Mouse (Mus musculus) stomach, embryonic 14.5 days (tissue): ENCODE data around the gene Npvf. TPM values are rescaled to one million over a fixed set of nuclear protein-coding genes. Genes with fewer than 3 reads are reported as not detected.

ENCODE experiments used
- ATAC-seq: fragments of 200-750 bp; cut with Nextera tagmentation; 2 replicates; pipeline ENCODE4 v1.8.0; 2017; ENCODE audit warnings: low read depth, moderate TSS enrichment; ENCODE audit not compliant: insufficient number of reproducible peaks, insufficient read depth, low FRiP score
- H3K27ac ChIP-seq: fragments of 300-500 bp; sonication (generic); 2 replicates; pipeline ENCODE4 v1.5.1; 2014; ENCODE audit warnings: mild to moderate bottlenecking, low read length, moderate library complexity, mixed read lengths
- H3K27me3 ChIP-seq: fragments of 300-500 bp; sonication (generic); 2 replicates; pipeline ENCODE4 v1.6.1; 2014; ENCODE audit warnings: low read length, control low read depth, mixed read lengths; ENCODE audit not compliant: control insufficient read depth, insufficient read depth
- H3K36me3 ChIP-seq: fragments of 300-500 bp; sonication (generic); 2 replicates; pipeline ENCODE4 v1.6.1; 2014; ENCODE audit warnings: mild to moderate bottlenecking, control low read depth, low read length, moderate library complexity, mixed read lengths; ENCODE audit not compliant: control insufficient read depth, insufficient read depth
- H3K4me1 ChIP-seq: fragments of 300-500 bp; sonication (generic); 2 replicates; pipeline ENCODE4 v1.6.1; 2014; ENCODE audit warnings: low read length, control low read depth, mixed read lengths; ENCODE audit not compliant: control insufficient read depth, insufficient read depth
- H3K4me2 ChIP-seq: fragments of 300-500 bp; sonication (generic); replicated peaks from 2 replicates; pipeline ENCODE4 v1.6.1; 2014; ENCODE audit warnings: low read depth, low read length, control low read depth
- H3K4me3 ChIP-seq: fragments of 300-500 bp; sonication (generic); 2 replicates; pipeline ENCODE4 v1.5.1; 2014; ENCODE audit warnings: low read depth, low read length, control low read depth
- H3K9ac ChIP-seq: fragments of 300-500 bp; sonication (generic); replicated peaks from 2 replicates; pipeline ENCODE4 v1.6.1; 2014; ENCODE audit warnings: low read depth, mild to moderate bottlenecking, control low read depth, low read length, moderate library complexity, mixed read lengths
- H3K9me3 ChIP-seq: fragments of 300-500 bp; sonication (generic); 2 replicates; pipeline ENCODE4 v1.6.1; 2016; ENCODE audit warnings: low read depth, low read length, control low read depth; ENCODE audit not compliant: control insufficient read depth
- WGBS: fragments of 180-500 bp; shearing (Covaris S2); extraction: QIAGEN DNeasy Blood & Tissue Kit; methylation state at CpG from one replicate; pipeline ENCODE4 v1.1.7; 2014; 5-methylcytosine and 5-hydroxymethylcytosine counted together
- polyA plus RNA-seq: library from polyadenylated mRNA; unstranded; fragments of >200 nt; fragmentation: Nextera tagmentation; extraction: Ambion mirVana; gene quantifications from 2 replicates; pipeline ENCODE4 v1.2.1, GENCODE M21; 2014

Gene Npvf
- polyA plus RNA-seq, result not detected in 2 replicates

DNA sequence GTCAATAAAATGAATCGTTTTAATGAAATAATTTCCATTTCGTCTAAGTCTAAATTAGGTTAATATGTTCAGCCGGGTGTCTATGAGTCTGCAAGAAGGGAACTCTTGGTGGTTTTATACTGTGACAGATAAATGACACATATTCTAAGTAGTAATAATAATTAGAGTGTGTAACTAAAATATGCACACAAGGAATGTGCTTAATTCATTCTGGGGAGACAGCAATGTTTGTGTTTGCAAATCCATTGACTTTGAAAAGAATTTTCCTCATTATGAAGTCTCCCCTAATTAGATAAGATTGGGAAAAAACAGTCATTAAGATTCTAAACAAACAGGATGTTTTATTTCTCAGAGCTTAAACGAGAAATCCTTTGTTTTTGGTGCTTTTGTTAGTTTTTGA, at the start of gene Npvf:
Gene Npvf, minus strand, starts transcription at position 84 of the 400 bp plus-strand sequence.
- Histone ChIP-seq H3K27me3 (no peaks in the 10 kb centered on the region), H3K4me2 (no peak within 1 kb of the TSS), H3K36me3 (no peaks in the 10 kb centered on the region), H3K9me3 (no peaks in the 10 kb centered on the region), H3K27ac (no peak within 1 kb of the TSS), H3K9ac (no peak within 1 kb of the TSS), H3K4me1 (0 out of 2 replicates have a peak, but pooled peaks cover 5% of the 10 kb centered on the region), H3K4me3 (no peak within 1 kb of the TSS)
- no peak for ATAC-seq
- WGBS, result 82% methylated on average over 4 of the region's 4 CpGs

DNA sequence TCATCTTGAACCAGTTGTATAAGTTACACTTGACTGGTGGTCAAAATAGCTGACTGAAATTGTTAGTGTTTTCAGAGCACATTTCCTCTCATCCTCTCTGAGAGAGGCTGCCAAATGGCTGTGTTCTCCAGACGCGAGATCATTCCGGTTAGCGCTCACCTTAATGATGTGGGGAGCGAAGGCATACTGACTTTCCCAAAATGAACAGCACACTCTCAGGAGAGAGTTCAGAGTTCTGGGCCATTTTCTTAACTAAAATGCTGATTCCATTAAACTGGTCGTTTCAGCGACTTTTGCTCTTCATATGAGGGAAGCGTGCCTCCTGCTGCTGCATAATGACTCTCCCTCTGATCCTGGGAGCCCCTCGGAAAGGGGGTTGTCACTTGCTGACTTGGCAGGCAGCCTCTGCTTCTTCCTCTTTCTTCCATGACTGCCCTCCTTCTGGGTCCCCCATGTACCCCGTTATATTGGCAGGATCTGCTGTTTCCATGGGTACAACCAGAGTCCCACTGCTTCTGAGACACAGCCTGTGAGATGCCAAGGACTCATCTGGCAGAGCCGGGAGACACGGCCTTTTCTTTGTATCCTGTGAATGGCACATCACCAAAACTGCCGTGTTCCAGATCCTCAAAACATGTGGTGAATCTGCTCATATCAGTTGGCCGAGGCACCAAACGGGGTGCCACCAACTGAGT, 35.0 kb upstream of the Npvf start:
- no peak for ATAC-seq
- H3K27ac ChIP-seq, result no peak overlapping the region
- H3K4me1 ChIP-seq, result peaks cover 7% of the 10 kb centered on the region
- 58% methylated on average over 15 of the region's 15 CpGs for WGBS
- H3K9ac ChIP-seq, result no peak overlapping the region
- H3K36me3 ChIP-seq, result no peaks in the 10 kb centered on the region
- H3K4me2 ChIP-seq, result no peak overlapping the region
- no peak overlapping the region for H3K4me3 ChIP-seq
- no peaks in the 10 kb centered on the region for H3K27me3 ChIP-seq
- H3K9me3 ChIP-seq, result no peaks in the 10 kb centered on the region

DNA sequence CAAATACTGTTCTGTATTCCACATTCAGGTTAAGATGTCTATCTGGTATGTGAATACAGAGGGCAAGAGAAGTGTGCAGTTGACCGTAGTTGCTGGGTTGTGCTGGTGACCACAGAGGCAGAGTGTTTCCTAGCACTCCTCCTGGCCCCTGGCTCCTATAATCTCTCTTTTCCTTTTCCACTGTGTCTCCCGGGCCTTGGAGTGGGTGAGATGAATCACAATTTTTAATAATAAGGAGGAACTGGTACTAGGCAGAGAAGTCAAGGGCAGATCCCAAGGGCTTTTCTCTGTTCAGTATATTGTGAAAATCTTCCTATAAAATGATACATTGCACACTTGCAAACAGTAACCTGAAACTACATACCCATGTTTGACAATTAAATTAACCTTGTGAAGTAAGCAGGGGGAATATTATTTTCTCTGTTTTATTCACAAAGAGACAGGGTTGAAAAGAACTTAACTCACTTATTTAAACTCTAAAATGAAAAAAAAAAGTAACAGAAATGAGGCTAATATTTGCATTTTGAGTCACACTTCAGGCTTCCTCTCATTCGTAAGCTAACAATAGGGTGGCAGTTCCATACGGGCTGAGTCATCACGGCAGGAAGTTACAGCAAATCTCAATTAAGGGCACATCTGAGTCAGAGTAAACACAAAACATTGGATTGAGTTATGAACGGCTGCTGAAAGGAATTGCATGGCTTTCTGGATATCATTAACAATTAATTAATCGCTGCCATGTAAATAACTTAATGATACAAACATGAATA, 30.6 kb upstream of the Npvf start:
- H3K9ac ChIP-seq, result no peak overlapping the region
- no peak for ATAC-seq
- 50% methylated on average over 7 of the region's 7 CpGs for WGBS
- H3K36me3 ChIP-seq, result no peaks in the 10 kb centered on the region
- peak overlapping the region; percentile 2; the same call in 1 of the 2 replicates for H3K27ac ChIP-seq
- H3K9me3 ChIP-seq, result no peaks in the 10 kb centered on the region
- H3K4me3 ChIP-seq, result no peak overlapping the region
- H3K27me3 ChIP-seq, result no peaks in the 10 kb centered on the region
- H3K4me1 ChIP-seq, result peaks cover 7% of the 10 kb centered on the region
- H3K4me2 ChIP-seq, result no peak overlapping the region

GRCm38 (mm10) chr6:50681491-50681890, 27.3 kb upstream of the Npvf start:
- no peak for ATAC-seq
- Histone ChIP-seq H3K9ac (no peak overlapping the region), H3K9me3 (no peaks in the 10 kb centered on the region), H3K27ac (no peak overlapping the region), H3K4me2 (no peak overlapping the region), H3K4me3 (no peak overlapping the region), H3K27me3 (no peaks in the 10 kb centered on the region), H3K4me1 (no peaks in the 10 kb centered on the region; the same call in 1 of the 2 replicates), H3K36me3 (no peaks in the 10 kb centered on the region)
- 60% methylated on average over 5 of the region's 5 CpGs for WGBS

GRCm38 (mm10) chr6:50680224-50681215, 26.3 kb upstream of the Npvf start:
- Histone ChIP-seq H3K27ac (no peak overlapping the region), H3K9ac (no peak overlapping the region), H3K36me3 (no peaks in the 10 kb centered on the region), H3K4me3 (no peak overlapping the region), H3K4me2 (no peak overlapping the region), H3K9me3 (no peaks in the 10 kb centered on the region), H3K27me3 (no peaks in the 10 kb centered on the region), H3K4me1 (no peaks in the 10 kb centered on the region; the same call in 1 of the 2 replicates)
- no peak for ATAC-seq
- 64% methylated on average over 20 of the region's 20 CpGs for WGBS

- ATAC-seq, result no peak
- Histone ChIP-seq H3K36me3 (no peaks in the 10 kb centered on the region), H3K4me3 (no peak overlapping the region), H3K4me1 (no peaks in the 10 kb centered on the region), H3K9ac (no peak overlapping the region), H3K9me3 (no peaks in the 10 kb centered on the region), H3K27ac (no peak overlapping the region), H3K4me2 (no peak overlapping the region), H3K27me3 (no peaks in the 10 kb centered on the region)
- WGBS, result 89% methylated on average over 2 of the region's 2 CpGs
Observed at GRCm38 (mm10) chr6:50679486-50679828, 25.2 kb upstream of the Npvf start.

DNA sequence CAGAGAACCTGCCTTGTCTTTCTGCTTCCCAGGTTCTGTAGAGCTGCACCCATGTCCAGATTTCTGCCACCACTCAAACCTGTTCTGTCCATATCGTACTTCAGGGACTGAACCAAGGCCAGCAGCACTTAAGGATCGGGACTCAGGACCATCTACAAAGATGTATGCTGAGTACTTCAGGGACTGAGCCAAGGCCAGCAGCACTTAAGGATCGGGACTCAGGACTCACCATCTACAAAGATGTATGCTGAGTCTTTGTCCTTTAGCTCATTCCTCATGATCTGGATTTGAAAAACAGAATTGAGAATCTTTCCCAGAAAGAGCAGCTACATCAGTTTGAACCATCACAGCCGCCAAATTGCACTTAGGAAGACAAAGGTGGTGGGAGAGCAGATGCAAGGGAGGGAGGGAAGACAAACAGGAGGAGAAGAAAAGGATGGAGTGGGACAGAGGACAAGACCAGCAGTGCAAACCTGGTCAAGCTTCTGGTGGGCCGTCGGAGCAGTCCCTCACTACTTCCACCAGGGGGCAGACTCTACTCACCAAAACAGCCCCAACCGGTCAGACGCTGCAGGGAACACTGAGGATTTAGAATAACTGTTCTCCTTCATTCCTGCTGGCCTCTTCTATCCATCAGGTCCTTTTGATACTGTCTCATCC, 24.7 kb upstream of the Npvf start:
- 27% methylated on average over 8 of the region's 8 CpGs for WGBS
- peak; percentile 58; the same call in 1 of the 2 replicates for ATAC-seq
- H3K4me1 ChIP-seq, result no peaks in the 10 kb centered on the region
- H3K9ac ChIP-seq, result no peak overlapping the region
- H3K4me2 ChIP-seq, result no peak overlapping the region
- no peaks in the 10 kb centered on the region for H3K36me3 ChIP-seq
- no peak overlapping the region for H3K27ac ChIP-seq
- no peaks in the 10 kb centered on the region for H3K9me3 ChIP-seq
- H3K27me3 ChIP-seq, result no peaks in the 10 kb centered on the region
- H3K4me3 ChIP-seq, result no peak overlapping the region

DNA sequence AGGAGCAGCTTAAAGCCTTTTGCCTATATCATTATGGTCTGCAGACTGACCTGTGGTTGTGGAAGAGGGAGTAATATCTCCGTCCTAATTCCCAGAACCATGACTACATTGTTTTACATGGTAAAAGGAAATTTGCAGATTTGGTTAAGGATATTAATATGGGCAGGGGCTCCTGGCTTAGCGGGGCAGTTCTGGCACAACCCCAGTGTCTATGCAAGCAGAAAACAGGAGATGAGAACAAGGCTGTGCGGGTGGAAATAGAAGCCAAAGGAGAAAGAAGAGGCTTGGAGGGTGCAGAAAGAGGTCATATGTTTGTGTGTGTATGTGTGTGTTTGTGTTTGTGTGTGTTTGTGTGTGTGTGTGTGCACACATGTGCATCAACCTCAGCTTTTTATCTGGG, 17.0 kb upstream of the Npvf start:
- Histone ChIP-seq H3K9ac (no peak overlapping the region), H3K4me1 (no peaks in the 10 kb centered on the region), H3K4me3 (no peak overlapping the region), H3K27me3 (no peaks in the 10 kb centered on the region), H3K27ac (no peak overlapping the region), H3K36me3 (no peaks in the 10 kb centered on the region), H3K4me2 (no peak overlapping the region), H3K9me3 (no peaks in the 10 kb centered on the region)
- no peak for ATAC-seq
- 92% methylated on average over 3 of the region's 3 CpGs for WGBS
